Mouse (Mus musculus): ENCODE measurements at regions not wholly inside any gene's neighbourhood (a gene's known extent, or its start where the extent isn't known, plus 50 kb on each side); places are given as distances from the start of the nearest gene placed in this dataset.

- H3K27me3 ChIP-seq (ENCODE audit: control insufficient read depth, insufficient read depth, low read length), result no peaks in the 10 kb centered on the region
- H3K4me3 ChIP-seq (ENCODE audit: control insufficient read depth, low read depth, low read length), result no peak overlapping the region
- H3K36me3 ChIP-seq (ENCODE audit: control insufficient read depth, insufficient read depth, low read length), result no peaks in the 10 kb centered on the region
- H3K4me1 ChIP-seq (ENCODE audit: control insufficient read depth, insufficient read depth, low read length), result no peaks in the 10 kb centered on the region
- no peak for TF ChIP-seq CTCF (IDR thresholded peaks at IDR 0.05; ENCODE audit: control insufficient read depth, insufficient read depth, insufficient replicate concordance, low read depth, low read length)
- TF ChIP-seq POLR2A (IDR thresholded peaks at IDR 0.05; ENCODE audit: control insufficient read depth, low read depth, low read length), result no peak
- H3K27ac ChIP-seq (ENCODE audit: control insufficient read depth, insufficient read depth, low read depth, low read length), result no peak overlapping the region
Observed at GRCm38 (mm10) chr14:48019331-48019730, 101.3 kb upstream of the Peli2 start.

DNA sequence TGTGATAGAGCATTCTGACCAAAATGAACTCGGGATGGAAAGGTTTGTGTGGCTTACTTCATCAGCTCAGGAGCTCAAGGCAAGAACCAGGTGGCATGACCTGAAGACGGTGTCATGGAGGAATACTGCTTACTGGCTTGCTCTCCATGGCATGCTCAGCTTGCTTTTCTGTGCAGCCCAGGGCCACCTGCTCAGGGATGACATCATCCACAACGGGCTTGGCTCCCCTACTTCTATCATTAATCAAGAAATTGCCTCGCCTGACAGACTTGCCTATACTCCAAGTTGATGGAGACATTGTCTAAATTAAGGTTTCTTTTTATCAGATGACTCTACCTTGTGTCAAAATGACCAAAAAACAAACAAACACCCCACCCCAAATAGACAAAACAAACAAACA, 98.4 kb upstream of the Peli2 start:
- no peak for TF ChIP-seq CTCF (IDR thresholded peaks at IDR 0.05; ENCODE audit: control insufficient read depth, insufficient read depth, insufficient replicate concordance, low read depth, low read length)
- no peak for TF ChIP-seq POLR2A (IDR thresholded peaks at IDR 0.05; ENCODE audit: control insufficient read depth, low read depth, low read length)
- no peaks in the 10 kb centered on the region for H3K27me3 ChIP-seq (ENCODE audit: control insufficient read depth, insufficient read depth, low read length)
- no peak overlapping the region for H3K27ac ChIP-seq (ENCODE audit: control insufficient read depth, insufficient read depth, low read depth, low read length)
- no peak overlapping the region for H3K4me3 ChIP-seq (ENCODE audit: control insufficient read depth, low read depth, low read length)
- no peaks in the 10 kb centered on the region for H3K36me3 ChIP-seq (ENCODE audit: control insufficient read depth, insufficient read depth, low read length)
- no peaks in the 10 kb centered on the region for H3K4me1 ChIP-seq (ENCODE audit: control insufficient read depth, insufficient read depth, low read length)

- Histone ChIP-seq H3K27ac (ENCODE audit: control insufficient read depth, insufficient read depth, low read depth, low read length) (no peak overlapping the region), H3K4me3 (ENCODE audit: control insufficient read depth, low read depth, low read length) (no peak overlapping the region), H3K4me1 (ENCODE audit: control insufficient read depth, insufficient read depth, low read length) (no peaks in the 10 kb centered on the region), H3K36me3 (ENCODE audit: control insufficient read depth, insufficient read depth, low read length) (no peaks in the 10 kb centered on the region), H3K27me3 (ENCODE audit: control insufficient read depth, insufficient read depth, low read length) (no peaks in the 10 kb centered on the region)
- TF ChIP-seq POLR2A (IDR thresholded peaks at IDR 0.05; ENCODE audit: control insufficient read depth, low read depth, low read length), result no peak
- no peak for TF ChIP-seq CTCF (IDR thresholded peaks at IDR 0.05; ENCODE audit: control insufficient read depth, insufficient read depth, insufficient replicate concordance, low read depth, low read length)
Observed at GRCm38 (mm10) chr14:48024051-48024693, 96.5 kb upstream of the Peli2 start.

DNA sequence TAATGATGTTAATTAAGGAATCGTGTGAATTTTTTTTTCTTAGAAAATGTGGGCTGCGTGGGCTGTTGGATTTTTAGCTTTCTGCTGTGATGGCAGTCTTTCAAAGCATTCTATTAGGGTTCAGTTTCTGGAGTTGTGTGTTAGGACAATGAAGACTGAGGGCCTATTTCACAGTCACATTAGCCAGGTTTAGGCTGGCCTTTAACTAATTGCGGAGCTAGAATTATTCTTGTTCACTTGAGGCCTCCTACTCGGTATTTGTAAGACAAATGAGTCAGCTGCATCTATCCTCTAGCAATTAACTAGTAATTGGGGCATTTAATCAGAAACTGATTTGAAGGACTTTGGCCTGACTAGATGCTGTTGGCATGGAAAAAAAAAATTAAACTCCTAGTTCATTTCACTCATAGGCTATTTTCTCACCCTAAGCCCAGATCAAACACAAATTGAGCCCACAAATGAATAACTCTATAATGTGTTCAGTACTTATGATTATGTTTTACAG, 81.3 kb upstream of the Peli2 start:
- H3K4me1 ChIP-seq (ENCODE audit: control insufficient read depth, insufficient read depth, low read length), result no peaks in the 10 kb centered on the region
- H3K36me3 ChIP-seq (ENCODE audit: control insufficient read depth, insufficient read depth, low read length), result no peaks in the 10 kb centered on the region
- H3K27me3 ChIP-seq (ENCODE audit: control insufficient read depth, insufficient read depth, low read length), result no peaks in the 10 kb centered on the region
- no peak for TF ChIP-seq POLR2A (IDR thresholded peaks at IDR 0.05; ENCODE audit: control insufficient read depth, low read depth, low read length)
- TF ChIP-seq CTCF (IDR thresholded peaks at IDR 0.05; ENCODE audit: control insufficient read depth, insufficient read depth, insufficient replicate concordance, low read depth, low read length), result no peak
- H3K4me3 ChIP-seq (ENCODE audit: control insufficient read depth, low read depth, low read length), result no peak overlapping the region
- H3K27ac ChIP-seq (ENCODE audit: control insufficient read depth, insufficient read depth, low read depth, low read length), result no peak overlapping the region

- H3K4me3 ChIP-seq (ENCODE audit: control insufficient read depth, low read depth, low read length), result no peak overlapping the region
- no peaks in the 10 kb centered on the region for H3K36me3 ChIP-seq (ENCODE audit: control insufficient read depth, insufficient read depth, low read length)
- no peak for TF ChIP-seq POLR2A (IDR thresholded peaks at IDR 0.05; ENCODE audit: control insufficient read depth, low read depth, low read length)
- TF ChIP-seq CTCF (IDR thresholded peaks at IDR 0.05; ENCODE audit: control insufficient read depth, insufficient read depth, insufficient replicate concordance, low read depth, low read length), result no peak
- H3K27me3 ChIP-seq (ENCODE audit: control insufficient read depth, insufficient read depth, low read length), result no peaks in the 10 kb centered on the region
- H3K27ac ChIP-seq (ENCODE audit: control insufficient read depth, insufficient read depth, low read depth, low read length), result no peak overlapping the region
- no peaks in the 10 kb centered on the region for H3K4me1 ChIP-seq (ENCODE audit: control insufficient read depth, insufficient read depth, low read length)
Observed at GRCm38 (mm10) chr14:48046094-48046493, 74.5 kb upstream of the Peli2 start.

DNA sequence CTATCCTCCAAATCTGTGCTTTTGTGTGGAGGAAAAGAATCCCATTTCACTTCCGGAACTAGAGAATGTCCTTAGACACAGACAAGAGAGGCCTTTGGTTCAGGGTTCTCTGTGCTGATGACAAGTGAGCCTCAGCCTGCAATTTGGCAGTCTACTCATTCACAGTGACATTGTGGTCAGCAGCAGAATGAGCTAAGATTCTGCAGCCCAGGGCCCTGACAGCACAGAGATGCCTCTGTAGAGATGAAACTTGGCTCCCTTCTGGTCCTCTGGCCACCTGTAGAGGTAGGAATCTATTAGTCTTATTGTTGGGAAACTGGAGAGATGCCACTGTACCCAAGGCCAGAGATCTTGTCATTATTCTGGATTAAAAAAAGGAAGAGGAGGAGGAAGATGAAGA, 73.8 kb upstream of the Peli2 start:
- Histone ChIP-seq H3K27ac (ENCODE audit: control insufficient read depth, insufficient read depth, low read depth, low read length) (no peak overlapping the region), H3K36me3 (ENCODE audit: control insufficient read depth, insufficient read depth, low read length) (no peaks in the 10 kb centered on the region), H3K27me3 (ENCODE audit: control insufficient read depth, insufficient read depth, low read length) (no peaks in the 10 kb centered on the region), H3K4me3 (ENCODE audit: control insufficient read depth, low read depth, low read length) (no peak overlapping the region), H3K4me1 (ENCODE audit: control insufficient read depth, insufficient read depth, low read length) (no peaks in the 10 kb centered on the region)
- TF ChIP-seq CTCF (IDR thresholded peaks at IDR 0.05; ENCODE audit: control insufficient read depth, insufficient read depth, insufficient replicate concordance, low read depth, low read length) (no peak), POLR2A (IDR thresholded peaks at IDR 0.05; ENCODE audit: control insufficient read depth, low read depth, low read length) (no peak)

DNA sequence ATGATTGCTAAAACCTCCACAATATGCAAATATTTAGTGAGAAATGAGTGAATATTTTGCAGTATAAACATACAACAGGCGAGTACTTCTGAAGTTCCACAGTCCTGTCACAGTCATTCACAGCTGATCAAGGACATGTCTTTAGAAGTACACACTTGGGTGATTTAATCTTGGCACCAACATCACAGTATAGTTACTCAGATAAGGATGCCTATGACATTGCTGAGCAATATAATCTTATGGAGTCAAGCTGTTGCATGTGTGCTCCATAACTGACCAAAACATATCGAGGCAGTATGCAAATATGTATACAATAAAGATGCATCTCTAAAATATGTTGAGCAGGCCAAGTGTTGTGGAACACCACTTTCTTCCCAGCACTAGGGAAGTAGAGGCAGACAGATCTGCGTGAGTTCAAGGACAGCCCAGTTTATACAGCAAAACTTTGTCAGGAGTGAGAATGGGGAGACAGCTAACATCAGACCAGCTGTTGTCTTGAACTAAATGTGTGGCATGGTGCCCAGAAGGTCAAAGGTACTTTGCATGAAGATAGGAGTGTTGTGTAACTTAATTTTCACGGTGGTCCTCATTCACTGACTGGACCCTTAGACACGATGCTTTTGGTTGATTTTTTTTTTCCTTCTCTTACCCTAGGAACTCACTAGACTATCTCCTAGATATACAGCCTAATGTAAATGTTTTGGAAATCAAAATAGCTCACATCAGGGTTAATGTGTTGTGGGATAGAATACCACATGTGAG, 70.7 kb upstream of the Peli2 start:
- TF ChIP-seq POLR2A (IDR thresholded peaks at IDR 0.05; ENCODE audit: control insufficient read depth, low read depth, low read length) (no peak), CTCF (IDR thresholded peaks at IDR 0.05; ENCODE audit: control insufficient read depth, insufficient read depth, insufficient replicate concordance, low read depth, low read length) (no peak)
- no peak overlapping the region for H3K4me3 ChIP-seq (ENCODE audit: control insufficient read depth, low read depth, low read length)
- no peak overlapping the region for H3K27ac ChIP-seq (ENCODE audit: control insufficient read depth, insufficient read depth, low read depth, low read length)
- peaks cover 2% of the 10 kb centered on the region for H3K4me1 ChIP-seq (ENCODE audit: control insufficient read depth, insufficient read depth, low read length)
- no peaks in the 10 kb centered on the region for H3K36me3 ChIP-seq (ENCODE audit: control insufficient read depth, insufficient read depth, low read length)
- H3K27me3 ChIP-seq (ENCODE audit: control insufficient read depth, insufficient read depth, low read length), result no peaks in the 10 kb centered on the region
